Mouse (Mus musculus): ENCODE data around the gene Med11. TPM values are rescaled to one million over a fixed set of nuclear protein-coding genes. Genes with fewer than 3 reads are reported as not detected.
A peak's percentile ranks its signal among the peaks of the same experiment; 100 is the strongest.
"Not testable (repeated sequence)": the region's sequence is repeated elsewhere in the genome, so short reads cannot be mapped to it uniquely, and the experiment has no call there.

Med11 gene
- polyA plus RNA-seq, 1 experiment, result 27.9 TPM

DNA sequence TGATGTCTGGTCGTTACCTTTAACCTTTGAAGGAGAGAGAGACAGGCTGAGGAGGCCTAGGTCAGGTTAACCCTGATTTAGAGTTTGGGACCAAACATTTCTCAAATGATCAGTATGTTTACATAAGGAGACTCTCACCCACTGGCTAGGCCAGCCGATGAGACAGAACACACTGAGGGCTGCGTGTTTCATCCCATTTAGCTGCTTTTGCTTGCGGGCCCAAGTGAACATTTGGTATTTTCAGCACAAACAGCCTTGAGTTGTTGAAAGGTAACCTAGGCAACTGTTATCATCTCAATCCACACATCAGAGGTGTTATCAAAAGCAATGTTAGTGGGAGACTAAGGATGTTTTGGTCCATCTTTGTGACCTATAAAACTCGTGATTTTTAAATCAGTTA is 32.2 kb upstream of the Med11 start:
- WGBS, result 60% methylated on average over 5 of the region's 5 CpGs
- no peaks in the 10 kb centered on the region for H3K36me3 ChIP-seq (ENCODE audit: control insufficient read depth, insufficient read depth, low read length)
- H3K27ac ChIP-seq (ENCODE audit: insufficient read depth, low read depth, low read length), result no peak overlapping the region

DNA sequence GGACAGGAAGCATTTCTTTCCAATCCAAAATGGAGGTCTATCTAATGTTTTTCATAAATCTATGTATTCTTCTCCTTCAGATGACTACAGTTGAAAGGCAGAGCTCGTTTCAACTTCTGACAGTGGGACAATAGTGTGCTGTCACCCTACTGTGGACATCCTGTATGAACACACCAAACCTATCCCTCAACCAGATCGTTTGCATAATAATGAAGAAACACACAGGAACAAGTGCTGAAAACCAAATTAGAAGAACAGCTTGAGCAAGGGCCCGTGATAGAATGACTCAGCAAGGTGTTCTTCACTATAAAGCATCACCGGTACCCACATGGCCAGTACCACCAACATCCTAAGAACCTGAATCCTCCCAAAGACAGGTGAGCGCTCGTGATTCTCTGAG is 25.1 kb upstream of the Med11 start:
- H3K36me3 ChIP-seq (ENCODE audit: control insufficient read depth, insufficient read depth, low read length); H3K27ac ChIP-seq (ENCODE audit: insufficient read depth, low read depth, low read length); H3K4me1 ChIP-seq (ENCODE audit: control insufficient read depth, insufficient read depth, low read length); DNase-seq; H3K4me3 ChIP-seq (ENCODE audit: insufficient read depth, low read depth, low read length); H3K27me3 ChIP-seq (replicated peaks; ENCODE audit: control insufficient read depth, insufficient read depth, low read length): not testable (repeated sequence)
- 76% methylated on average over 6 of the region's 6 CpGs for WGBS

More for the DNA sequence above, 32.2 kb upstream of the Med11 start:
- no peak for TF ChIP-seq CTCF (conservative IDR thresholded peaks at IDR 0.05; ENCODE audit: insufficient read depth, insufficient read length, low read depth, low read length)
- no peak for TF ChIP-seq POLR2A (IDR thresholded peaks at IDR 0.05; ENCODE audit: low read depth, low read length)
- Histone ChIP-seq H3K4me3 (ENCODE audit: insufficient read depth, low read depth, low read length) (no peak overlapping the region), H3K4me1 (ENCODE audit: control insufficient read depth, insufficient read depth, low read length) (no peaks in the 10 kb centered on the region), H3K27me3 (replicated peaks; ENCODE audit: control insufficient read depth, insufficient read depth, low read length) (no peaks in the 10 kb centered on the region)
- no peak for DNase-seq

DNA sequence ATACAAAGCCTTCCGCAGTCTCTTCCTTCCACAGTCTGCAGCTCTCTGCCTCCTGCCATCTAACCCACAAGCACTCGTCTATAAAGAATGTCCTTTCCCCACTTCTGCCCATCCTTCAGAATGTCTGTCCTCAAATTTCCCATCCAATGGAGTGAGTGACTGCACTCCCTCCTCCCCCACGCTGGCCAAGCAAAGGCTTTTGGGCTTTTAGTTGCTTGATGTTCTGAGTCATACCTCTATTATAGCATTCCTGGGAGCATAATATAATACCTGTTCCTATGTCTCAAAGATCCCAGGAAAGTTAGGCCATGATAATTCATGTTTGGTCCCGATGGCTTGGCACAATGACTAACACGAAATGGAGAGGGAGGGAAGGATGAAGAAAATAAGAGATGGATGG is 20.1 kb upstream of the Med11 start:
- Histone ChIP-seq H3K4me1 (ENCODE audit: control insufficient read depth, insufficient read depth, low read length) (peaks cover 3% of the 10 kb centered on the region; the same call in 1 of the 2 replicates), H3K27ac (ENCODE audit: insufficient read depth, low read depth, low read length) (no peak overlapping the region), H3K27me3 (replicated peaks; ENCODE audit: control insufficient read depth, insufficient read depth, low read length) (no peaks in the 10 kb centered on the region), H3K36me3 (ENCODE audit: control insufficient read depth, insufficient read depth, low read length) (no peaks in the 10 kb centered on the region), H3K4me3 (ENCODE audit: insufficient read depth, low read depth, low read length) (no peak overlapping the region)
- no peak for TF ChIP-seq POLR2A (IDR thresholded peaks at IDR 0.05; ENCODE audit: low read depth, low read length)
- no peak for TF ChIP-seq CTCF (conservative IDR thresholded peaks at IDR 0.05; ENCODE audit: insufficient read depth, insufficient read length, low read depth, low read length)
- WGBS, result 39% methylated on average over 5 of the region's 5 CpGs
- DNase-seq, result no peak

GRCm38 (mm10) chr11:70432048-70432894 is 19.4 kb upstream of the Med11 start, which contains the start of gene Arrb2:
Gene Arrb2, plus strand, starts transcription at chr11:70432635.
- peak within 1 kb of the TSS; percentile 51 for H3K4me3 ChIP-seq (ENCODE audit: insufficient read depth, low read depth, low read length)
- no peaks in the 10 kb centered on the region for H3K27me3 ChIP-seq (replicated peaks; ENCODE audit: control insufficient read depth, insufficient read depth, low read length)
- peak within 1 kb of the TSS; percentile 6; the same call in 1 of the 2 replicates for H3K27ac ChIP-seq (ENCODE audit: insufficient read depth, low read depth, low read length)
- peaks cover 3% of the 10 kb centered on the region; the same call in 1 of the 2 replicates for H3K4me1 ChIP-seq (ENCODE audit: control insufficient read depth, insufficient read depth, low read length)
- WGBS, result under 1% methylated on average over 74 of the region's 75 CpGs
- peak; percentile 98 for DNase-seq
- no peaks in the 10 kb centered on the region for H3K36me3 ChIP-seq (ENCODE audit: control insufficient read depth, insufficient read depth, low read length)
- TF ChIP-seq POLR2A (IDR thresholded peaks at IDR 0.05; ENCODE audit: low read depth, low read length), result no peak
- TF ChIP-seq CTCF (conservative IDR thresholded peaks at IDR 0.05; ENCODE audit: insufficient read depth, insufficient read length, low read depth, low read length), result peak; percentile 75

GRCm38 (mm10) chr11:70432895-70433568 is 18.7 kb upstream of the Med11 start:
- peaks cover 3% of the 10 kb centered on the region; the same call in 1 of the 2 replicates for H3K4me1 ChIP-seq (ENCODE audit: control insufficient read depth, insufficient read depth, low read length)

GRCm38 (mm10) chr11:70433569-70433943 is 18.2 kb upstream of the Med11 start:
- peaks cover 3% of the 10 kb centered on the region; the same call in 1 of the 2 replicates for H3K4me1 ChIP-seq (ENCODE audit: control insufficient read depth, insufficient read depth, low read length)
- no peaks in the 10 kb centered on the region; the same call in 1 of the 2 replicates for H3K36me3 ChIP-seq (ENCODE audit: control insufficient read depth, insufficient read depth, low read length)
- H3K4me3 ChIP-seq (ENCODE audit: insufficient read depth, low read depth, low read length), result 0 out of 2 replicates have a peak overlapping the region, but pooled peaks have one; percentile 51
- no peak for TF ChIP-seq CTCF (conservative IDR thresholded peaks at IDR 0.05; ENCODE audit: insufficient read depth, insufficient read length, low read depth, low read length)
- TF ChIP-seq POLR2A (IDR thresholded peaks at IDR 0.05; ENCODE audit: low read depth, low read length), result no peak
- DNase-seq, result no peak
- no peaks in the 10 kb centered on the region for H3K27me3 ChIP-seq (replicated peaks; ENCODE audit: control insufficient read depth, insufficient read depth, low read length)
- WGBS, result 67% methylated on average over 1 of the region's 1 CpGs
- no peak overlapping the region for H3K27ac ChIP-seq (ENCODE audit: insufficient read depth, low read depth, low read length)

More at GRCm38 (mm10) chr11:70432895-70433568, 18.7 kb upstream of the Med11 start:
- H3K36me3 ChIP-seq (ENCODE audit: control insufficient read depth, insufficient read depth, low read length), result no peaks in the 10 kb centered on the region
- H3K27ac ChIP-seq (ENCODE audit: insufficient read depth, low read depth, low read length), result no peak overlapping the region
- peak overlapping the region; percentile 51 for H3K4me3 ChIP-seq (ENCODE audit: insufficient read depth, low read depth, low read length)
- DNase-seq, result peak; percentile 16
- TF ChIP-seq POLR2A (IDR thresholded peaks at IDR 0.05; ENCODE audit: low read depth, low read length), result no peak
- no peaks in the 10 kb centered on the region for H3K27me3 ChIP-seq (replicated peaks; ENCODE audit: control insufficient read depth, insufficient read depth, low read length)
- WGBS, result 13% methylated on average over 15 of the region's 15 CpGs

DNA sequence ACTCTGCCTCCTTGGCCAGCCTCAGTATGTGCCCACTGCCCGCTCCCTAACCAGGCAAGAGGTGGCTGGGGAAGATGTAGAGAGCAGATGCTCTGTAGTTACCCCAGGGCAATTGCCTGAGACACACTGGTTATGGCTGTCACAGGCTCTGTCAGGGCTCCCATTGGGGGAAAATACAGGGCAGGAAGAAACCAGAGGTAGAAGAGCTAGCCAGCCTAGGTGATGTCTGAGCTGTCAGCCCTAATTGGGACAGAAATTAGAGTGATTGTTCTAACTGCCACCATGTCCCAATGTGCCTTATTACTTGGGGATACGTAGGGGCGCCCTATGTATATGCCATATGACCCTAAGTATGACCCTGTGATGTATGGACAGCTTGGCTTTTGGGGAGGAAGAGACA is 17.8 kb upstream of the Med11 start:
- WGBS, result 94% methylated on average over 3 of the region's 3 CpGs
- no peak for DNase-seq
- peaks cover 2% of the 10 kb centered on the region; the same call in 1 of the 2 replicates for H3K4me1 ChIP-seq (ENCODE audit: control insufficient read depth, insufficient read depth, low read length)
- TF ChIP-seq CTCF (conservative IDR thresholded peaks at IDR 0.05; ENCODE audit: insufficient read depth, insufficient read length, low read depth, low read length) (no peak), POLR2A (IDR thresholded peaks at IDR 0.05; ENCODE audit: low read depth, low read length) (no peak)
- H3K4me3 ChIP-seq (ENCODE audit: insufficient read depth, low read depth, low read length), result no peak overlapping the region
- no peaks in the 10 kb centered on the region; the same call in 1 of the 2 replicates for H3K36me3 ChIP-seq (ENCODE audit: control insufficient read depth, insufficient read depth, low read length)
- no peaks in the 10 kb centered on the region for H3K27me3 ChIP-seq (replicated peaks; ENCODE audit: control insufficient read depth, insufficient read depth, low read length)
- no peak overlapping the region for H3K27ac ChIP-seq (ENCODE audit: insufficient read depth, low read depth, low read length)
